Comparison of ENCODE assay signal across 14 mouse cellular contexts in genomic region chr2:5073785-5074184, GRCm38 (mm10).
"Had no signal": no experiment of that assay in that cellular context is flagged by ENCODE, and none has a peak within 500 bp of the region (broad histone marks: within the 10 kb centered on the region; RNA-seq: fewer than 3 reads in every experiment).

No protein-coding gene starts in this region.

- H3K9ac ChIP-seq: lung, embryonic 14.5 days; midbrain, embryonic 12.5 days; neural tube, embryonic 12.5 days; stomach, embryonic 15.5 days had no signal

- H3K36me3 ChIP-seq: midbrain, embryonic 10.5 days; midbrain, embryonic 12.5 days; neural tube, embryonic 12.5 days; stomach, embryonic 15.5 days had no signal

- H3K27ac ChIP-seq: midbrain, embryonic 10.5 days; midbrain, embryonic 12.5 days; neural tube, embryonic 12.5 days; stomach, embryonic 15.5 days; stomach, postnatal 0 days had no signal

- H3K4me3 ChIP-seq: midbrain, embryonic 10.5 days; midbrain, embryonic 12.5 days; neural tube, embryonic 12.5 days; stomach, embryonic 15.5 days had no signal

- H3K4me2 ChIP-seq: lung, embryonic 14.5 days; midbrain, embryonic 12.5 days; neural tube, embryonic 12.5 days; stomach, embryonic 15.5 days had no signal

- H3K27me3 ChIP-seq: midbrain, embryonic 12.5 days; neural tube, embryonic 12.5 days; stomach, embryonic 15.5 days had no signal

- DNase-seq: lung, adult 18-20 months; lung, embryonic 14.5 days; lung, postnatal 10 days; lung, postnatal 4 days; midbrain, embryonic 14.5 days; right cerebral cortex, postnatal 14 days; thymus, adult 2 months; thymus, postnatal 25 days; thymus, postnatal 4 days had no signal

- H3K9me3 ChIP-seq: midbrain, embryonic 12.5 days; neural tube, embryonic 12.5 days; stomach, embryonic 15.5 days had no signal

- H3K4me1 ChIP-seq: midbrain, embryonic 10.5 days; midbrain, embryonic 12.5 days; neural tube, embryonic 12.5 days; stomach, embryonic 15.5 days had no signal
